Mouse (Mus musculus) bone marrow macrophage, adult 2 months (primary cell): ENCODE data around the gene Fut9. TPM values are rescaled to one million over a fixed set of nuclear protein-coding genes. Genes with fewer than 3 reads are reported as not detected.

ENCODE experiments used
- H3K27ac ChIP-seq: 2 replicates; pipeline ENCODE4 v1.5.1; 2012; ENCODE audit warnings: low read depth, low read length; ENCODE audit not compliant: insufficient read depth
- H3K4me1 ChIP-seq: 2 replicates; pipeline ENCODE4 v1.6.1; 2012; ENCODE audit warnings: low read length; ENCODE audit not compliant: control insufficient read depth, insufficient read depth
- H3K4me3 ChIP-seq: 2 replicates; pipeline ENCODE4 v1.5.1; 2012; ENCODE audit warnings: mild to moderate bottlenecking, low read length, moderate library complexity; ENCODE audit not compliant: insufficient read depth
- CTCF ChIP-seq: IDR thresholded peaks from 2 replicates; pipeline ENCODE4 v1.5.1; 2012; ENCODE audit warnings: low read depth, mild to moderate bottlenecking, low read length, moderate library complexity
- POLR2A ChIP-seq: IDR thresholded peaks from 2 replicates; pipeline ENCODE4 v1.6.1; 2012; ENCODE audit warnings: mild to moderate bottlenecking, low read depth, low read length, borderline replicate concordance
- polyA plus RNA-seq: library from polyadenylated mRNA; stranded (reverse); fragments of >200 nt; gene quantifications from 2 replicates; pipeline ENCODE4 v1.2.4, GENCODE M21; 2012; ENCODE audit not compliant: missing spikeins, insufficient read depth, insufficient read length

Fut9 gene
- polyA plus RNA-seq, 1 experiment: not detected

DNA sequence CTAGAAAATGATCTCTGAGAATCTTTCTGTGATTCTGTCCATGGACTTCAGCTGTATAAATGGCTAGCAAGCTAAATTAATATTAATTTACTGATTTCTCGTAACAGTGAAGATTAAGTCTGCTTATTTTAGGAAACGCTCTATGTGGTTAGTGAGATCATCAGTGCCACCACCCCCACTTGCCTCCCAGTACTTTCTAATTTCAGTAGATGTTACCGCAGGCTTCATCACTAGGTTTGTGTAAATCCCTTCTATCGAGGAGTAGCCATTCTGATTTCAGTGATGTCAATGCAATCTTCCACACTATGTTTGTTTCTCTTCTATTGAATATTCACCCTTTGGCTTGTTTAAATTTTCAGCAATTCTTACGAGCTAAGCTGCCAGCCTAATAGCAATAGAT, 186.6 kb downstream of the Fut9 start:
- Histone ChIP-seq H3K27ac (no peak overlapping the region), H3K4me3 (no peak overlapping the region), H3K4me1 (no peaks in the 10 kb centered on the region)
- TF ChIP-seq CTCF: no peak
- TF ChIP-seq POLR2A: no peak

DNA sequence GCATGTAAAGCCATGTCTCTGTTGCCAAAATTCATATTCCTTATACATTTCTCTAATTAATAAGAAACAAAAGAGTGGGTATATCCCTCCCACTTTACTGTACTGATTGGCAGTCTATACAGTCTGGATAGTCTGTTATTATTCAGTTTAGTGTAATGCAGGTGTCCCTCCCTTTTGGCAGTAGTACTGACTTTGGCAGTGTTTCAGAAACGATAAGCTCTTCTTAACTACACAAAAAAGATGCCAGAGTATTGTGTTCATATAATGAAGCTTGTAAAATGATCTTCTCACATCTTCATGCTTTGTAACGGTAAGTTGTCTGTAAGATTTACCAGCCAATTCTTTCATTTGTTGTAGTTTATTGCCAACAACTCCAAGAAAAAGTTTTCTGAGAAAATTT, 189.6 kb downstream of the Fut9 start:
- TF ChIP-seq CTCF (no peak), POLR2A (no peak)
- H3K4me1 ChIP-seq: no peaks in the 10 kb centered on the region
- H3K4me3 ChIP-seq: no peak overlapping the region
- H3K27ac ChIP-seq: no peak overlapping the region

DNA sequence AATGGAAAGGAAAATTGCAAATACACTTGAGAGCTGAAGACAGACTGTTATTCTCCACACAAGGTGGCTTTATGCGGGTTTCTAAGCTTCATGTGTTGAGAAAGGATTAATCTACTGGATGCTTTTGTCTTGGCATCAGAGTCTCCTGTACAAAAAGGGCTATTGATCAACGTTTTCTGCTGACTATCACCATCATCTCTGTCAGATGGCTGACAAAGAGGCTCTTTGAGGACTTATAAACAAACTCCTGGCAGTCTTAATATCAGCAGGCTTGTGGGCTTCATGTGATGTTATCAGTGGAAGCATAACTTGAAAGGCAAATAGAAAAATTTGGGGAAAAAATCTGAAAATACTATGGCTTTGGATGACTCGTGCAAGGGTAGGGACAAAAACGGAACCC, 206.8 kb downstream of the Fut9 start:
- H3K4me3 ChIP-seq: no peak overlapping the region
- H3K4me1 ChIP-seq: no peaks in the 10 kb centered on the region
- no peak for TF ChIP-seq POLR2A
- no peak for TF ChIP-seq CTCF
- H3K27ac ChIP-seq: no peak overlapping the region
